Mouse (Mus musculus) embryonic fibroblast, embryonic 13.5 days (primary cell): ENCODE measurements around the gene Cdkn3.

Experiments
- CTCF ChIP-seq: IDR thresholded peaks from 2 replicates; pipeline ENCODE4 v1.5.1; 2011; ENCODE audit warnings: mild to moderate bottlenecking, control low read depth, low read length, moderate library complexity, borderline replicate concordance; ENCODE audit not compliant: insufficient read depth
- POLR2A ChIP-seq: IDR thresholded peaks from 2 replicates; pipeline ENCODE4 v1.6.1; 2011; ENCODE audit warnings: low read depth, mild to moderate bottlenecking, control low read depth, low read length, moderate library complexity

- TF ChIP-seq CTCF (no peak), POLR2A (no peak)
These were observed 28.2 kb downstream of the Cdkn3 start for GRCm38 (mm10) chr14:46788505-46788901.
